Mouse (Mus musculus) liver, adult 2 months (tissue): Measurements from ENCODE around the gene Arl4a.

Experiments used
- CTCF ChIP-seq: fragments of 200-500 bp; IDR thresholded peaks from 2 replicates; pipeline ENCODE4 v1.5.1; 2011; ENCODE audit warnings: low read depth, low read length, control low read depth
- POLR2A ChIP-seq: fragments of 200-500 bp; IDR thresholded peaks from 2 replicates; pipeline ENCODE4 v1.6.1; 2011; ENCODE audit warnings: low read length, control low read depth; ENCODE audit not compliant: insufficient read depth; ENCODE audit errors: extremely low read depth

GRCm38 (mm10) chr12:39995609-39996008 is 42.2 kb downstream of the Arl4a start:
- TF ChIP-seq CTCF (no peak), POLR2A (no peak)
